Mouse (Mus musculus) hindbrain, embryonic 16.5 days (tissue): ENCODE measurements around the gene Gm44579. TPM values are rescaled to one million over a fixed set of nuclear protein-coding genes. Genes with fewer than 3 reads are reported as not detected.

Experiments used
- ATAC-seq: fragments of 200-750 bp; cut with Nextera tagmentation; 2 replicates; pipeline ENCODE4 v1.8.0; 2017; ENCODE audit warnings: moderate TSS enrichment, moderate library complexity
- H3K27ac ChIP-seq: fragments of 300-500 bp; sonication (generic); 2 replicates; pipeline ENCODE4 v1.5.1; 2014; ENCODE audit warnings: low read depth, mild to moderate bottlenecking, control low read depth, low read length, moderate library complexity
- H3K27me3 ChIP-seq: fragments of 300-500 bp; sonication (generic); replicated peaks from 2 replicates; pipeline ENCODE4 v1.6.1; 2014; ENCODE audit warnings: low read length; ENCODE audit not compliant: control insufficient read depth, insufficient read depth
- H3K36me3 ChIP-seq: fragments of 300-500 bp; sonication (generic); 2 replicates; pipeline ENCODE4 v1.6.1; 2014; ENCODE audit warnings: mild to moderate bottlenecking, low read length, moderate library complexity, mixed read lengths; ENCODE audit not compliant: control insufficient read depth, insufficient read depth
- H3K4me1 ChIP-seq: fragments of 300-500 bp; sonication (generic); 2 replicates; pipeline ENCODE4 v1.6.1; 2014; ENCODE audit warnings: low read depth, low read length; ENCODE audit not compliant: control insufficient read depth, insufficient read depth
- H3K4me2 ChIP-seq: fragments of 300-500 bp; sonication (generic); 2 replicates; pipeline ENCODE4 v1.6.1; 2014; ENCODE audit warnings: mild to moderate bottlenecking, low read length, control low read depth, moderate library complexity
- H3K4me3 ChIP-seq: fragments of 300-500 bp; sonication (generic); 2 replicates; pipeline ENCODE4 v1.5.1; 2014; ENCODE audit warnings: mild to moderate bottlenecking, low read length, control low read depth, moderate library complexity
- H3K9ac ChIP-seq: fragments of 300-500 bp; sonication (generic); 2 replicates; pipeline ENCODE4 v1.6.1; 2014; ENCODE audit warnings: low read depth, mild to moderate bottlenecking, control low read depth, low read length, moderate library complexity
- H3K9me3 ChIP-seq: fragments of 300-500 bp; sonication (generic); 2 replicates; pipeline ENCODE4 v1.6.1; 2014; ENCODE audit warnings: mild to moderate bottlenecking, low read length, moderate library complexity; ENCODE audit not compliant: control insufficient read depth
- WGBS: fragments of 180-500 bp; shearing (Covaris S2); extraction: QIAGEN DNeasy Blood & Tissue Kit; methylation state at CpG from one replicate; pipeline ENCODE4 v1.1.7; 2014; 5-methylcytosine and 5-hydroxymethylcytosine counted together
- polyA plus RNA-seq: library from polyadenylated mRNA; unstranded; fragments of >200 nt; fragmentation: Nextera tagmentation; extraction: Ambion mirVana; gene quantifications from 2 replicates; pipeline ENCODE4 v1.2.1, GENCODE M21; 2015

Gm44579 gene
- polyA plus RNA-seq, 1 experiment from 2014 or later, result not detected

- Histone ChIP-seq H3K9me3 (no peaks in the 10 kb centered on the region), H3K36me3 (no peaks in the 10 kb centered on the region), H3K4me3 (no peak overlapping the region), H3K27ac (no peak overlapping the region), H3K9ac (no peak overlapping the region), H3K27me3 (no peaks in the 10 kb centered on the region), H3K4me1 (no peaks in the 10 kb centered on the region), H3K4me2 (no peak overlapping the region)
- WGBS, result 53% methylated on average over 19 of the region's 19 CpGs
- no peak for ATAC-seq
Measured at GRCm38 (mm10) chr15:98161026-98161805, 59.6 kb downstream of the Gm44579 start.

- no peaks in the 10 kb centered on the region for H3K36me3 ChIP-seq
- no peaks in the 10 kb centered on the region for H3K9me3 ChIP-seq
- H3K27ac ChIP-seq, result no peak overlapping the region
- no peak overlapping the region for H3K4me3 ChIP-seq
- no peak overlapping the region for H3K9ac ChIP-seq
- no peak overlapping the region for H3K4me2 ChIP-seq
- WGBS, result 69% methylated on average over 1 of the region's 1 CpGs
- ATAC-seq, result no peak
- no peaks in the 10 kb centered on the region for H3K27me3 ChIP-seq
- H3K4me1 ChIP-seq, result no peaks in the 10 kb centered on the region
Measured at GRCm38 (mm10) chr15:98157253-98157652, 63.5 kb downstream of the Gm44579 start.

- Histone ChIP-seq H3K4me1 (no peaks in the 10 kb centered on the region), H3K27ac (no peak overlapping the region), H3K4me2 (no peak overlapping the region), H3K27me3 (no peaks in the 10 kb centered on the region), H3K4me3 (no peak overlapping the region), H3K36me3 (no peaks in the 10 kb centered on the region), H3K9me3 (no peaks in the 10 kb centered on the region), H3K9ac (no peak overlapping the region)
- no peak for ATAC-seq
- 71% methylated on average over 4 of the region's 4 CpGs for WGBS
Measured at GRCm38 (mm10) chr15:98155944-98156343, 64.8 kb downstream of the Gm44579 start.

- Histone ChIP-seq H3K27me3 (no peaks in the 10 kb centered on the region), H3K4me3 (no peak overlapping the region), H3K4me1 (no peaks in the 10 kb centered on the region), H3K9ac (no peak overlapping the region), H3K4me2 (no peak overlapping the region), H3K36me3 (no peaks in the 10 kb centered on the region), H3K9me3 (no peaks in the 10 kb centered on the region), H3K27ac (no peak overlapping the region)
- no peak for ATAC-seq
- 92% methylated on average over 5 of the region's 5 CpGs for WGBS
Measured at GRCm38 (mm10) chr15:98155272-98155671, 65.5 kb downstream of the Gm44579 start.

GRCm38 (mm10) chr15:98154631-98155030 lies 66.1 kb downstream of the Gm44579 start:
- no peak overlapping the region for H3K27ac ChIP-seq
- no peak overlapping the region for H3K4me2 ChIP-seq
- 87% methylated on average over 3 of the region's 3 CpGs for WGBS
- no peak overlapping the region for H3K9ac ChIP-seq
- no peaks in the 10 kb centered on the region for H3K9me3 ChIP-seq
- H3K36me3 ChIP-seq, result no peaks in the 10 kb centered on the region
- no peak for ATAC-seq
- H3K4me1 ChIP-seq, result no peaks in the 10 kb centered on the region
- H3K27me3 ChIP-seq, result no peaks in the 10 kb centered on the region
- H3K4me3 ChIP-seq, result no peak overlapping the region

- ATAC-seq, result no peak
- no peaks in the 10 kb centered on the region for H3K36me3 ChIP-seq
- H3K4me1 ChIP-seq, result no peaks in the 10 kb centered on the region
- no peaks in the 10 kb centered on the region for H3K27me3 ChIP-seq
- H3K27ac ChIP-seq, result no peak overlapping the region
- no peaks in the 10 kb centered on the region for H3K9me3 ChIP-seq
- H3K4me2 ChIP-seq, result no peak overlapping the region
- H3K9ac ChIP-seq, result no peak overlapping the region
- no peak overlapping the region for H3K4me3 ChIP-seq
- 63% methylated on average over 4 of the region's 4 CpGs for WGBS
Measured at GRCm38 (mm10) chr15:98154146-98154545, 66.6 kb downstream of the Gm44579 start.

- Histone ChIP-seq H3K4me3 (no peak overlapping the region), H3K4me2 (no peak overlapping the region), H3K9ac (no peak overlapping the region), H3K27ac (no peak overlapping the region), H3K4me1 (no peaks in the 10 kb centered on the region), H3K27me3 (no peaks in the 10 kb centered on the region), H3K36me3 (no peaks in the 10 kb centered on the region), H3K9me3 (no peaks in the 10 kb centered on the region)
- ATAC-seq, result no peak
- 37% methylated on average over 3 of the region's 3 CpGs for WGBS
Measured at GRCm38 (mm10) chr15:98153625-98154024, 67.2 kb downstream of the Gm44579 start.

GRCm38 (mm10) chr15:98152916-98153315 lies 67.9 kb downstream of the Gm44579 start:
- ATAC-seq, result no peak
- 70% methylated on average over 7 of the region's 7 CpGs for WGBS
- no peak overlapping the region for H3K9ac ChIP-seq

GRCm38 (mm10) chr15:98149166-98149602 lies 71.6 kb downstream of the Gm44579 start:
- Histone ChIP-seq H3K4me3 (no peak overlapping the region), H3K27me3 (no peaks in the 10 kb centered on the region), H3K9me3 (no peaks in the 10 kb centered on the region), H3K36me3 (no peaks in the 10 kb centered on the region), H3K27ac (no peak overlapping the region), H3K9ac (no peak overlapping the region), H3K4me2 (no peak overlapping the region), H3K4me1 (peaks cover 10% of the 10 kb centered on the region)
- ATAC-seq, result no peak
- WGBS, result 79% methylated on average over 10 of the region's 10 CpGs

More at GRCm38 (mm10) chr15:98152916-98153315, 67.9 kb downstream of the Gm44579 start:
- Histone ChIP-seq H3K4me2 (no peak overlapping the region), H3K4me3 (no peak overlapping the region), H3K4me1 (no peaks in the 10 kb centered on the region), H3K27ac (no peak overlapping the region), H3K9me3 (no peaks in the 10 kb centered on the region), H3K27me3 (no peaks in the 10 kb centered on the region), H3K36me3 (no peaks in the 10 kb centered on the region)
